Comparison of ENCODE assay signal across 20 mouse cellular contexts in genomic region chr16:87949881-87950280, GRCm38 (mm10).
A peak's percentile ranks its signal among the peaks of the same experiment; 100 is the strongest.
DNase-seq lines count a peak whose midpoint lies in the region; ATAC-seq and TF ChIP-seq lines count a peak whose summit lies in the region.
"Had no signal": no experiment of that assay in that cellular context is flagged by ENCODE, and none has a peak within 500 bp of the region (broad histone marks: within the 10 kb centered on the region; RNA-seq: fewer than 3 reads in every experiment).

No protein-coding gene starts in this region.

- no peaks in the 10 kb centered on the region for H3K4me1 ChIP-seq in forebrain, postnatal 0 days (ENCODE audit: insufficient read depth)
- H3K4me1 ChIP-seq in forebrain, embryonic 10.5 days: no peaks in the 10 kb centered on the region
- H3K4me1 ChIP-seq: embryonic facial prominence, embryonic 10.5 days; hindbrain, embryonic 13.5 days; megakaryocyte, embryonic 14.5 days had no signal

- 82% methylated on average over 11 of the region's 11 CpGs for WGBS in forebrain, postnatal 0 days
- 91% methylated on average over 11 of the region's 11 CpGs for WGBS in forebrain, embryonic 10.5 days

- H3K36me3 ChIP-seq in forebrain, postnatal 0 days (ENCODE audit: insufficient read depth): no peaks in the 10 kb centered on the region
- no peaks in the 10 kb centered on the region for H3K36me3 ChIP-seq in forebrain, embryonic 10.5 days (replicated peaks)
- H3K36me3 ChIP-seq: embryonic facial prominence, embryonic 10.5 days; hindbrain, embryonic 13.5 days; kidney, embryonic 15.5 days; limb, embryonic 12.5 days had no signal

- DNase-seq in forebrain, postnatal 0 days: no peak
- no peak for DNase-seq in forebrain, embryonic 10.5 days (ENCODE audit: extremely low spot score, low spot score)
- DNase-seq in frontal cortex, adult 2 months (ENCODE audit: extremely low spot score in 1 of 2, low spot score in 1 of 2): peak; percentile 46 to 51
- peak; percentile 20 to 87 for DNase-seq in left cerebral cortex, postnatal 25 days (ENCODE audit: low spot score in 2 of 2)
- peak; percentile 7 for DNase-seq in right cerebral cortex, postnatal 4 days
- no peak for DNase-seq in adrenal gland, postnatal 25 days
- DNase-seq in spleen, postnatal 10 days (ENCODE audit: low spot score in 2 of 2): no peak
- DNase-seq: adrenal gland, adult 2 months; cerebellum, adult 2 months; gastrocnemius, postnatal 25 days had no signal

- intact Hi-C loops in left cerebral cortex, postnatal 25 days (cut with DNase I): loop anchor here (5.0 kb wide), 1 partner anchor 88 kb away; no protein-coding TSS in a partner anchor

- ATAC-seq in forebrain, postnatal 0 days: peak; percentile 48
- ATAC-seq in cerebellum, adult (ENCODE audit: insufficient number of reproducible peaks, low FRiP score, low TSS enrichment): no peak
- ATAC-seq: CD4-positive, CD25-positive, alpha-beta regulatory T cell, adult 4 months; forebrain, embryonic 14.5 days; lung, postnatal 0 days had no signal

- H3K9ac ChIP-seq in forebrain, postnatal 0 days: no peak overlapping the region
- H3K9ac ChIP-seq: hindbrain, embryonic 13.5 days; kidney, embryonic 15.5 days; limb, embryonic 12.5 days; liver, embryonic 14.5 days had no signal

- no peaks in the 10 kb centered on the region; the same call in 1 of the 2 replicates for H3K27me3 ChIP-seq in forebrain, postnatal 0 days (ENCODE audit: insufficient read depth, low read length)
- no peaks in the 10 kb centered on the region for H3K27me3 ChIP-seq in forebrain, embryonic 10.5 days (ENCODE audit: poor library complexity, severe bottlenecking)
- H3K27me3 ChIP-seq: hindbrain, embryonic 13.5 days; kidney, embryonic 15.5 days; limb, embryonic 12.5 days; megakaryocyte, embryonic 14.5 days had no signal

- no peaks in the 10 kb centered on the region for H3K9me3 ChIP-seq in forebrain, postnatal 0 days (ENCODE audit: low read length)
- H3K9me3 ChIP-seq in forebrain, embryonic 10.5 days: no peaks in the 10 kb centered on the region
- H3K9me3 ChIP-seq: embryonic facial prominence, embryonic 10.5 days; hindbrain, embryonic 13.5 days; kidney, embryonic 15.5 days; limb, embryonic 12.5 days had no signal

- TF ChIP-seq CTCF in forebrain, postnatal 0 days (IDR thresholded peaks at IDR 0.05; ENCODE audit: low read depth): no peak

- no peak overlapping the region for H3K4me3 ChIP-seq in forebrain, postnatal 0 days (ENCODE audit: low read depth, low read length)
- H3K4me3 ChIP-seq in forebrain, embryonic 10.5 days: no peak overlapping the region
- H3K4me3 ChIP-seq: embryonic facial prominence, embryonic 10.5 days; hindbrain, embryonic 13.5 days; kidney, embryonic 15.5 days; limb, embryonic 12.5 days; megakaryocyte, embryonic 14.5 days had no signal

- no peak overlapping the region for H3K27ac ChIP-seq in forebrain, postnatal 0 days (ENCODE audit: low read depth, low read length)
- no peak overlapping the region for H3K27ac ChIP-seq in forebrain, embryonic 10.5 days
- H3K27ac ChIP-seq: embryonic facial prominence, embryonic 10.5 days; hindbrain, embryonic 13.5 days; kidney, embryonic 15.5 days; limb, embryonic 12.5 days; liver, embryonic 14.5 days had no signal

- H3K4me2 ChIP-seq in forebrain, postnatal 0 days (ENCODE audit: low read depth): no peak overlapping the region
- H3K4me2 ChIP-seq: hindbrain, embryonic 13.5 days; kidney, embryonic 15.5 days; limb, embryonic 12.5 days had no signal

Comparison
In these comparisons a context has a peak if more than half of its experiments do, and no peak if none do; other contexts are left out.
1. DNase-seq: peak in frontal cortex, adult 2 months (2 of 2), left cerebral cortex, postnatal 25 days (2 of 2) and right cerebral cortex, postnatal 4 days (single experiment); none in forebrain, postnatal 0 days (single experiment), forebrain, embryonic 10.5 days (single experiment), adrenal gland, postnatal 25 days (single experiment) and spleen, postnatal 10 days (0 of 2).